Mouse (Mus musculus) c-Kit-positive CD71-negative TER-119-negative erythroid progenitor cells, embryonic 14.5 days (primary cell): ENCODE results near the gene Fbrsl1.

Experiments used
- DNase-seq: peaks from one replicate; pipeline ENCODE4 v3.0.0-alpha.2; 2013; ENCODE audit warnings: low read depth

Fbrsl1 gene

DNA sequence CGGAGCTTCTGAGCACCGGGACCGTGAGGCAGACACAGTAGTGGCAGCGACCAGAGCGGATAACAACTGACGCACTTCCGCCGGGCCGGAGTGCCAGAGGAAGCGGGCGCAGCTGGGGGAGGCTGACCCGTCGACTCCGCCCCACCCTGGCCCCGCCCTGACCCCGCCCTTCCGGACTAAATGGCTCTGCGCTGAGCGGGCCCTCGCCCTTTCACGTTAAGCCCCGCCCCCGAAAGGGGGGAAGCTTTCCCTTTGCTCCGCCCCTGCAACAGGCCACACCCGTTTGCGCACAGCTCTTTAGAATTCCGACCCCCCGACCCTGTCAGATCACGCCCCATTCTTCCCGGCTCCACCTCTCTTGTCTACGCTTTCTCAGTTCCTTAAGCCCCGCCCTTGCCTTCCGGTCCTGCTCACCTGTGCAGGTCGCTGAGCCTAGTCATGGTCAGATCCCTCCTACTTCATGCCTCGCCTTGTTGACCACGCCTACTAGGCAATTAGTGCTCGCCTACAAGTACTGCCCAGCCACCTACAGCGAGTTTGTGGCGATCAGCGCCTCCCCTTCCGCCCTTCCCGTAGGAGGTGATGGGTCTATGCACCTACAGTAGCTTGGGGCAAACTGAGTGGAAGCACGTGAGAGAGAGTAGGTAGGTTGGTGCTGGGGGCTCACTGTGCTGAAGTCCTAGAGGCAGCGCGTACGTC is at the start of gene Fbrsl1:
Gene Fbrsl1 (minus strand): TSS at position 68 of the 699 bp plus-strand sequence.
- DNase-seq, result peak; percentile 98

DNA sequence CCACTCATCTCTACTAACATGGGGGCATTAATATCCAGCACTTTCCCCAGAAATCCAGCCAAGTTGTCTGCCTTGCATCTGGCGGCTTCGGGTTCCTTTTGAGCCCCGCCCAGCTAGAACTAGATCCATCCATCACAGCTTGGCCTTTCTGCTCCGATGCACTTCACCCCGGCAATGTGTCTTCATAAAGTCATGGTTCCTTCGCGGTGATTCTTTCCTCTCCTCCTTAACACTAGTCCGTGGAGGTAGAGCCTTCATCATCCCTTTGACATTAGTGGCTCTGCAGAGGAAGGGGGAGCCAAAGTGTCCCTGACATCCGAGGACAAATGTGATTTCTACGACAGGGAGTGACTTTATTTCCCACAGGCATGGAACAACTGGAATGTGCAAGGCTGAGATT is 49.8 kb upstream of the Fbrsl1 start:
- no peak for DNase-seq

DNA sequence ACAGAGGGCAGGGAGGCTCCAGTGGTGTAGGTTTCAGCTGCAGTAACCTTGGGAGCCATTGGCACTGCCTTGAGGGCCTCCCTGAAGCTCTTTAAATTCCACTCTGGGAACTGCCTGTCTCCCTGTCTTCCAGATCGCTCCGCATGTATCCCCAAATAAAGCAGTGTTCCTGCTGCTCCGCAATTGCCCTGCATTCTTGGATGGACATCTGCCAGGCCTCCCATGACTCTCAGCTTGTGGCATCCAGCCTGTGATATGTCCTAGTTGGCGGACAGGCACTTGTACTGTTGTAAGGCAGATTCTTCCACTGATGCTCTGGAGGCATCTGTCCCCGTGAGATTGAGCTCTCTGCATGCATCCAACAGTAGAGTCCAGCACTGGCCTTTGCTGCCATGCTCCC is 49.3 kb upstream of the Fbrsl1 start:
- no peak for DNase-seq

DNA sequence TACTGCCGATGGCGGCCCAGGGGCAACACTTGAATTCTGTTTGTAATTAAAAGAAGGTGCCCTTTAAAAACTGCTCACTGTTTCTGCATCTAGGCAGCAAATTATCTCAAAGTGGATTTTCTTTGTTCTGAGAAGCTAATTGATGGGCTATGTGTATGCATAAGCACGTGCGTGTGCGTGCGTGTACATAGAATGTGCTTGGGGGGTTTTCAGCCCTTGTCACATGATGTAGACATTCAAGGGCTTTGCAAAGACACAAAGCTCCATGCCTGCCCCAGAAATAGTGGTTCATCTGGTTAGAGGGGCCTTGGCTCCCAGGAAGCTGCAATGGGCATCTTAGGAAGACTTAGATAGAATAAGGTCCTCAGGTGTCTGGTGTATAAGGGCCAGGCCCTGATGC is 46.7 kb upstream of the Fbrsl1 start:
- no peak for DNase-seq

DNA sequence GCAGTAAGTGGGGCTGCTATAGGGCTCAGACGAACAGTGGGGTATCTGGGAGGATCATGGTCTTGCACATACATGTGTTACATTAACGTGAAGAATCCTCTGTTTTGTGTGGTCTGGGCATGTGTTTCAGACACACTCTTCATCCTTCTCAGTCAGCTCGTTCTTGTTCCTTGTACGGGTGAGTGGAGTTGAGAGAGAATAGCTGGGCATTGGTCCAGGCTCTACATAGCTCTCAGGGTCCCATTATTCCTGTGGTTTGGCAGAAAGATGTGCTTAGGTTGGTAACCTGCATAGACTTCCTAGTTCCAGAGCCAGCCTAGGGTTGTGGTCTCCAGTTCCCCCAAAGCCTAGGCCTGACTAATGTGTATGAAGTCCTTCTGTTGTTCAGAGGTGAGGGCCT is 46.1 kb upstream of the Fbrsl1 start:
- no peak for DNase-seq

DNA sequence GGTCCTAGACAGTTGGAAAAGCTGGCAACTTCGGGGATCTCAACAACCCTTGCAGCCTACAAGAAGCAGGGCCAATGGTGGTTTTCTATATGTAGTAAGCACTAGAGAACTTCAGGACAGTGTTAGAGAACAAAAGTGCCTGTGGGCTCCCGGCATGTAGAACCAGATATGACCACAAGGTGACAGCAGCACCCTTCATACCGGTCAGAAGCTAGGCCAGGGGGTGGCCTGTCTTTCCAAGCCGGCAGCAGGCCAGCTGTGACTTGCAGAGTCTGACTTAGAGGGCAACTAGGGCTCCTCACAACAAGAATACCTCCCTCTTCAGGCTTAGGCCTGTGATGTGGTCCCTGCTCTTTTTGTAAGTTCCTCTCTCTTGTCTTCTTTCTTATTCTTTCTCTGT is 45.5 kb upstream of the Fbrsl1 start:
- DNase-seq, result peak; percentile 47

DNA sequence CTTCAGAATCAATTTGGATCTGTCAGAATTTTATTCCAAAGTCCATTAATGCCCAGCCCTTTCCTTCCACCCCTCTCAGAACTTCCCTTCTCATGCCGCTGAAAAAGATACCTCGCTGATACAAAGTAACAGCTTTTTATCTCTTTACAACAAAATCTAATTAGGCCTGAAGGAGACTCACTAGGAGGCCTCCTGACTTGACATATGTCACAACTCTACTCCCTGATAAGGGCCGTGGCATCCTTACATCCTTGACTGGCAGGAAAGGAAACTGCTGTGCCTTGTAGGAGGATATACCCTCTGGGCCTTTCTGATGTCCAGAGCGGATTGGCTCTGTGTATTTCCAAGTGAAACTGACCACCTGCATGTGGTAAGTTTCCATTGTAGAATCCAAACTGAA is 41.3 kb upstream of the Fbrsl1 start:
- no peak for DNase-seq

DNA sequence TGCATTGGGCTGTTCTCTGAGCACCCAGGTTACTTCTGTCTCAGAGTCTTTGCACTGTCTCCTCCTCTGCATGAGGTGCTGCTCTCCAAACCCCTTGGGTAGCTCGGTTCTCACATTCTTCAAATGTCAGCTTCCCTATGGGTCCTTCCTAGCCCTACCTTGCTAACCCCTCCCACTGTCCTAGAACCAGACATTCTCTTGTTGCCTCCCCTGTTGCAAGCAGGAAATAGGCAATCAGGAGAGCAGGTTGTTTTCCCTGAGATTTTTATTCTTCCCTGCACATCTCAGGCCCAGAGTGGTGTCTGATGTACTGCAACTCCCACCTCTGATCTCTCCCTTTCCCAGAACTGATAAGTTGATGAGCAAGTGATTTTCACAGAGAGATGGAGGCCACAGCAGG is 39.6 kb upstream of the Fbrsl1 start:
- DNase-seq, result no peak

DNA sequence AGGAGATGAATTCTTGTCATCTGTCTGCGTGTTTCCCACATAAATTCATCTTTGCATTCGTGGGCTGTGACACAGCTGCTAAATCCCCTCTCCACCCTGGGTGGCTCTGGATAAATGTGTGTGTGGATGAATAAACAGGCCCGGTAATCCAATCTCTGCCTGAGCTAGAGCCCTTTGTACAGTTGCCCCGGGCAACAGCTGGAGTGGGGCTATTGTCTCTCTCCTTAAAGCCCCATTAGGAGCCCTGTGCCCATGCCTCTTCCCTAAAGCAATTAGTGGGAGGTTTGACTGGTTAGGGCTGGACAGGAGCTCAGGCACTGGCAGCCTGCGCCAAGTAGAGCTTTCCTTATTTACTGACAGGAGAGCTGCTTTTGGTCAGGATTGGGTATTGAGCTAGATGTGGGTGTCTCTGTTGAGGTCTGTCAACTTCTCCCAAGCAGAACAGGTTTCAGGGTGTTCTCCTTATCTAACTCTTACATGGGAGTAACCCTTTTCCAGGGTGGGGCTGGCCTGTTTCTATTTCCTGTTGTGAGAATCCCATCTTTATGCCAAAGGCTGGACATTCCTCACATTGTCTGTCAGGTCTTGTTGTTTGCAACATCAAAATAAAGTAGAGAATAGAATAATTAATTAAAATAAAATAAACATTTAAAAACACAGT is 38.5 kb upstream of the Fbrsl1 start:
- DNase-seq, result no peak

DNA sequence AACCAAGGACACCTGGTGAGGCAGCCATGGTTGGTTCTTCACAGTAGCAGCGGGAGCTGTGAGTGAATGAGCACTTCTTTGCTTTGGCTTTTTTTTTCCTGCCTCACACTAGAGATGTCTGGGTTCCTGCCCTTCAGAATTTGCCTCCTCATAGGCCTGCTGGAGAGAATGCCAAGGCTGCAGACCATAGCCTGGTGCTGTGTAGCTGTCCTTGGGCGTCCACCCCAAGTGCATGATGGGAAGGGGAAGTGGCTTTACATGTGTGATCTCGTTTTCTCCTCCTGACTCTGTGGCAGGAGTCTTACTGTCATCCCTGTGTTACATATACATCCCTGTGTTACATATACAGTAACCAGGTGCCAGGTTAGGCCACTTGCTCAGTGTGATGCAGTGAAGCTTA is 36.4 kb upstream of the Fbrsl1 start:
- DNase-seq, result no peak

DNA sequence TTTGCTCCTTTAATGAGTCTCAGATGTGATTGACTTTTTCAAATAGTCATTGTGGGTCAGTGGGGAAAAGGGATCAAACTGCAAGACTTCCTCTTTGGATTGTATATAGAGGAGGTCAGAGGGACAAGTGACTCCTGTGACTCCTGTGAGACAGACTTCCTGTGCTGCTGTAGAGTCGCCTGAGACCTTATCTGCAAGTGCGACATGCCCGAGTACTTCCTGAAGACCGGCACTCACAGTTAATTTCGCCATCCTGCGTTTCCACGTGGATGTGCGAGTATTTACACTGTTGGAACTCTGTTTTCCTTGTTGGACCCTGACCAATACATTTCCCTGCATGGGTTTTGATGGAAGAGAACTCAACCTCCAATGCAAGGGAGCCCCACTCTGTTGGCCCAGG is 30.9 kb upstream of the Fbrsl1 start:
- DNase-seq, result peak; percentile 25

DNA sequence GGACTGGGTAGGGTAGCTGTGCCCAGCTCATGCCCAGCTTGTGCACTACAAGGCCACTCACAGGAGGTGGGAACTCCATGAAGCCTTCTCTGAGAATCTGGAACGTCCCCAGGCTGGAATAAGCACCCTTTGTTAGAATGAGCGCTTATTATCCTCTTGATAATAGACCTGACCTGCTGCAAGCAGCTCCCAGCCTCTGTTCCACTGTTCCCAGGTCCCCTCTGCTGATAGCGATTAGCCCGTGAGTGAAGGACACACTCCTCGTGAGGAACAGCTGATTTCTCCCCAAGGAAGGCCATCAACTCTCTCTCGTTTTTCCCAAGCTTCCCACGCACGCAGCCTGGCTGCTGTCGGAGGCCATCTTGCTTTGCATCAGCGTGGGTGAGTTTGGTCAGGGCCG is 25.9 kb upstream of the Fbrsl1 start:
- no peak for DNase-seq

DNA sequence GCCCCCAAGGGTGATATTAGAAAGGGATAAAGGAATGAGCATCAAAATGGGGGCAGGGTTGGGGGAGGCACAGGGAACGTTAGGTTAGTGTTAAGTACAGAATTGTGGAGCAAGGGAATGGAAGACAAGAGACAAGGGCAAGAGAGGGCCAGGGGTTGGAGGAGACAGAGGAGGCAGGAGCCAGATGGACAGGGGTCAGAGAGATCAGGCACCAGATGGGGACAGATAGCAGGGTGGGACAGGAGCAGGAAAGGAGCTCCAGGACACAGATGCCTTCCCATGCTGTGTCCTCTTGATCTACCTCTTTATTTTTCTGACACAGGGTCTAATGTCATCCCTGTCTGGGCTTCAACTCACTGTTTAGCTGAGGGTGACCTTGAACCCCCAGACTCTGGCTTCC is 24.5 kb upstream of the Fbrsl1 start:
- no peak for DNase-seq

DNA sequence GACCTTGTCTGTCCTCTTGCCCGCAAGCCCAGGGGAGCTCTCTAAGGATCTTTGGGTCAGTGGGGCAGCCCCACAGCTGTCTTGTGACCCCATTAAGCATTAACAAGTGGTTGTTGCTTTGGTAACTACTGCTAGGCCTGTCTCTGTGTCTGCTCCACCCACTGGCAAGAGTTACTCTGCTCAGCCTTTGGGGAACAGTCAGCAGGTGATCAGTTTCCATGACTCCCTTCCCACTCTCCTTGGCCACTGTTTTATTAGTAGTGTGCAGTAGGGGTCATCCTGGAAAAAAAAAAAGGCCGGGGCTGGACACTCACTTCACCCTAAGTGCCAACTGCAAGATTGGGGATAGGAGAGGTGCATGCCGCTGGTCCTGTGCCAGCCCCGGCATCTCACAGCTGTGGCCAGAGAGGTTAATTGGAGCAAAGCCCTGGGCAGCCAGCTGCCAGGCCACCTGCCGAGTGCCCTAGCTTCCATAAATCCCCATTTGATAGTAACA is 23.7 kb upstream of the Fbrsl1 start:
- no peak for DNase-seq

DNA sequence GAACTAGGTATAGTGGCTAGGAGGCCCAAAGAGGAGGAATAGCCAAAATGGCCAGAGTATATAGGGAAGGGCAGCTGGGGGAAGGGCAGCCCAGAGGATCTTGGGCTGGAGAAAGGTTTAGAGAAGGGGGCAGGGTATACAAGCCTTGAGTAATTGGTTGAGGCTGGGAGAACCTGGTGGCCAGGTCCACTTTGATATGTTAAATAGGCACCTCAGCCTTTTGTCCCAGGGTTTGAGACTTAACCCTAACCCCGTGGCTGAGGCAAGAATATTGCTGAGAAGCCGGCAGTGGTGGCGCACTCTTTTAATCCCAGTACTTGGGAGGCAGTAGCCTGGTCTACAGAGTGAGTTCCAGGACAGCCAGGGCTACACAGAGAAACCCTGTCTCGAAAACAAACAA is 23.0 kb upstream of the Fbrsl1 start:
- no peak for DNase-seq

DNA sequence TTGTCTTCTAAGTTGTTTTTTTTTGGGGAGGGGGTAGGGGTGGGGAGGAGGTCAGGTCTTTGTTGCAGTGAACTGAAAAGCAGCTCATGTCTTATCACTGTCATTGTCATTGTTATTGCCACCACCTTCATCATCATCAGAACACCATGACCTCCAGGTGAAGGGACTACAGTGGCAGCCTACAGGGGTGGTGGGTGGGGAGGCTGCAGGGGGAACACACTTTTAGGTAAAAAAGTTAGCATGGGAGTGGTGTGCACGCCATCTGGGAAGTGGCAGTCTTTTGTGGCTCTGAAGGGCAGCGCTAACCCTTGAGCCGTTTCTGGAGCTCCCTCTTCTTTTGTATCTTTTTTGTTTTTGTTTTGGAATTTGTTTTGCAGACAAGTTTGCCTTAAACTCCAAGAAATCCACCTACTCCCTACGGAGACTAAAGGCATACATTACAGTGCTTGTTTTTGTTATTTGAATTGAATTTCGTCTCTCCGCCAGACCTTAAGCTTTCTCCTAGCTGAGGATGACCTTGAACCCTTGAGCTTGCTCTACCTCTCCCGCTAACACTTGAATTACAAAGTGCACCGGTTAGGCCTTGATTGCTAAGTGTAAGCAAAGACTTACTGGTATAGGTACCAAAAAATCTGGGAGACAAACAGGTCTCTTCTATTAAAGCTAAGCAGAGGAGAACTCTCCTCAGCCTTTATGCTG is 21.1 kb upstream of the Fbrsl1 start:
- DNase-seq, result no peak

DNA sequence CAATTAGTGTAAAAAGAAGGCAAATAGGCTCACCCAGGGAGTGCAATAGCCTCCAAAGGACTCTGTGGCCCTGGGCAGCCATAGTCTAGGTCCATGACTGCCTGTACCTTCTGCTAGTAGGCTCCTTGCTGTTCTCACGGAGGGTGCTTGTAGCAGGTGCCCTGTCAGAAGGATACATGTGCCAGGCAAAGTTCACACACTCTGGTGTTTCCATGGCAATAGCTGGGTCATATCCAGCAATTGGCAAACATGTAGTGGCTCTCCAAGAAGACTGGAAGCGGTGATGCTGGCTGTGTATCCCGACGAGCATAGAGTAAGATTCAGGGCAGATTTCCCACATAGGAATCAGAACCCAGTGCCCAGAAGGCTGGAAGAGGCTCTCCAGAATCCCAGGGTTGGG is 20.0 kb upstream of the Fbrsl1 start:
- DNase-seq, result no peak

DNA sequence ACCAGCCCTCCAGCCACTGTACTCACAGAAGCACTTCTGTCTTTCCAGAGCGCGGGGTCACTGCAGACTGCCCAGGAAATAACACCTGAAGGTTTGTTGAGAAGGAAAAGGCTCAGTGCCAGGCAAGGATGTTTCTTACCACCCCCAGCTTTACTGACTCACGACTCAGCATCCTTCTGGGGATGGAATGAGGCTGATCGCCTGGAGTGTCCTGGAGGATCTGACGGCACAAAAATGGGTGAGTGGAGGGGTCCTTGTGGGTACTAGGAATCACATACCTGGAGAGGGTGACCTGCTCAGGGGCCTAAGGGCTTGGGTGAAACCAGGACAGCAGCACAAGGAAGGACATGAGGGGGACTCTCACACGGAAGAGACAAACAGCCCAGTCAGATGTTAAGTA is 19.4 kb upstream of the Fbrsl1 start:
- DNase-seq, result no peak

DNA sequence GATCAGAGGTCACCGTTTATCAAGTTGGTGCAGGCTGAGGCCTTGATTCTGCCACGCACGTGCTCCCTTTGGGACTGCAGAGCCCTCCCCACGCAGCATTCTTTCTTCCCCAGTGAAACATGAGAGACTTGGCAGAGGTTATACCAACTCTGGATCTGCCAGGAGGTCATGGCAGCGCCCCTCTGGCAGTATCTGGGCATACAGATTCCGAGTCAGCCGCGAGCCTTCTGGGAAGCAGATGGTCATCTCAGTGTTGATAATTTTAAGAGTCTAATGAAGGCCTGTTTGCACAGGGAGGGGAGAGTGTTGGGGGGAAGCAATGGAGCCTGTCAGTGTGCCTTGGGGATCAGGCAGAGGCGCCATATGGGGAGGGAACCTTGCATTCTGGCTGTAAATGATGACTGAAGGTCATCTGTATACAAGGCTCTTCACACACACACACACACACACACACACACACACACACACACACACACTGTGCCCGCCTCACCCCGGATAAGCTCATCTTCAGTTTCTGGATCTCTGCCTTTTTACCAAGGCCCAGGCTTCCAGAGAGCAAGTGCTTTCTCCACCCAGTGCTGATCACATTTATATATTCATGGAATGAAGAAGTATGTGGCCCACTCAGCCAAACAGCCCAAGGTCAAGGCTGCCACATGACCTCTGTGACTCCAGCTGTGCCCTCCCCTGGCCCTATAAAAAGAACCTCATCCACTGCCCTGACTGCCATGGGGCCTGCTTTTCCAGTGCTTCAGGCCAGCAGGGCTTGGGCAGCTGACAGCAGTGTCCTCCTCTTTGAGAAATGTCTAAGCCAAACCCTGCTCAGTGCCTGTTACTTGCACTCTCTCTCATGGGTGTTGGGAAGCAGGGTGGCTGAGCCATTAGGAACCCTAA is 18.5 kb upstream of the Fbrsl1 start:
- DNase-seq, result no peak

DNA sequence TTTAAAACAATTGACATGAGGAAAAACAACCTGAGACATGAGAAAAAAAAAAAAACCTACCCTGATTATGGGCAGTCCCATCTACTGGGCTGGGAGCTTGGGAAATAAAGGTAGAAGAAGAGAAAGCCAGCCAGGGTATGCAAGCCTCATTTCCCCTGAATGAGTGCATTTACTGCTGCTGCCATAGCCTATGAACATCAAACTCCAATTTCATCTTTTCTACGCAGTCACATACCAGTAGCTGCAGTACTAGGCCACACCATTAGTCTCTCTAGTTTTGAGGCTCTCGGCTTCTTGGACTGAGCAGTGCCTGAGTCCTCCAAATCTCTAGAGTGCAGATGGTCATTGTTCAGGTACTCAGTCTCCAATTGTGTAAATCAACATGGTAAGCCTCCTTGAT is 14.3 kb upstream of the Fbrsl1 start:
- DNase-seq, result no peak

DNA sequence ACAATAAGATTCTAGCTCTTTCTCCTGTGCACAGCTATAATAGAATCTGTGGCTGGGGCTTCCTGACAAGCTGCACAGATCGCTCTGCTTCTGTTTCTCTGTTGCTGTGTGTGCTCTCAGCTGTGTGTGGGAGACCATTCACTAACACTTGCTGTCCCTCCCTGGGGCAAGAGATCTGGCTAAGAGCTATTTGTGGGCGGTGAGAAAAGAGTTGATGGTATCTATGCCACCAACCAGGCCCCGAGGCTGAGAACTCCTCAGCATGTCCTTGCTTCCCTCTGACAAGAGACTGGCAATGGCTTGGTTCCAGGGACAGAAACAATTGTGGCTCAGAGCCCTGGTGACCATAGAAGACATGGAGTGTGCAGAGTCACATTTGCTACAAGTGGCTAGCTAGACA is 10.6 kb upstream of the Fbrsl1 start:
- no peak for DNase-seq

DNA sequence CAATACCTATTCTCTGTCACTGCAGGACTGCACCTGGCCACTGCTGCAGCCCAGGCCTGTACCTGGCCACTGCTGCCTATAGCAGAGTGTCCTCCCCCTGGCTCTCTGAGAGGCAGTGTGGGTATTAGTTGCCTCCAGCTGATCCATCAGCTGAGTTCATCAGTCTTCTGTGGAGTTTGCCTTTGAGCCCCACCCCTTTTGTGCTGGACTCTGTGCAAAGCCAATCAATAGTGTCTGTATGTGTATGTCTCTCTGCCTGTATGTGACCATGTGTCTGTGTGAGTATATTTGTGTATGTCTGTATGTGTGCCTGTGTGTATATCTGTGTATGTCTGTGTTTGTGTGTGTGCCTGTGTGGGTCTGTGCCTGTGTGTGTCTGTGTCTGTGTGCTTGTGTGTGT is 7.0 kb upstream of the Fbrsl1 start:
- DNase-seq, result no peak
